Mouse (Mus musculus): ENCODE measurements around the gene Crybb2. TPM values are rescaled to one million over a fixed set of nuclear protein-coding genes. Genes with fewer than 3 reads are reported as not detected.

The Crybb2 gene
- polyA plus RNA-seq, 1 experiment from 2014 or later: not detected

Other genes starting within 250 kb of the Crybb2 start
- gene Myo18b, start 173.8 kb downstream of the Crybb2 start, polyA plus RNA-seq (2015; fragmentation: Nextera tagmentation; extraction: Ambion mirVana): 0.83 and 1.3 TPM in 2 replicates
- gene Grk3, start 54.3 kb downstream of the Crybb2 start, polyA plus RNA-seq (2015; fragmentation: Nextera tagmentation; extraction: Ambion mirVana): 13.7 and 20.6 TPM in 2 replicates
- gene Crybb3, start 11.5 kb upstream of the Crybb2 start, polyA plus RNA-seq (2015; fragmentation: Nextera tagmentation; extraction: Ambion mirVana): 0.42 and 0.57 TPM in 2 replicates
- gene 2900026A02Rik, start 151.1 kb upstream of the Crybb2 start, polyA plus RNA-seq (2015; fragmentation: Nextera tagmentation; extraction: Ambion mirVana): 10.8 and 11.9 TPM in 2 replicates
- not detected in 2 replicates for gene Tmem211, start 156.8 kb upstream of the Crybb2 start, polyA plus RNA-seq (2015; fragmentation: Nextera tagmentation; extraction: Ambion mirVana)
- gene Sgsm1, start 240.7 kb upstream of the Crybb2 start, polyA plus RNA-seq (2015; fragmentation: Nextera tagmentation; extraction: Ambion mirVana): 4.8 and 5.4 TPM in 2 replicates

All from lung, embryonic 15.5 days (tissue).